Mouse (Mus musculus) embryonic facial prominence, embryonic 11.5 days (tissue): ENCODE data around the gene Ube2r2. TPM values are rescaled to one million over a fixed set of nuclear protein-coding genes. Genes with fewer than 3 reads are reported as not detected.

Experiments
- ATAC-seq: fragments of 200-750 bp; cut with Nextera tagmentation; replicated peaks from 2 replicates; pipeline ENCODE4 v1.8.0; 2017; ENCODE audit warnings: low read depth; ENCODE audit not compliant: insufficient number of reproducible peaks, low FRiP score, low TSS enrichment
- DNase-seq: peaks from one replicate; pipeline ENCODE4 v3.0.0-alpha.2; 2015; ENCODE audit warnings: low spot score
- H3K27ac ChIP-seq: fragments of 300-500 bp; sonication (generic); replicated peaks from 2 replicates; pipeline ENCODE4 v1.5.1; 2014; ENCODE audit warnings: mild to moderate bottlenecking, low read depth, low read length, control low read depth
- H3K27me3 ChIP-seq: fragments of 300-500 bp; sonication (generic); 2 replicates; pipeline ENCODE4 v1.6.1; 2014; ENCODE audit warnings: mild to moderate bottlenecking, low read length, moderate library complexity, mixed read lengths; ENCODE audit not compliant: control insufficient read depth, insufficient read depth
- H3K36me3 ChIP-seq: fragments of 300-500 bp; sonication (generic); replicated peaks from 2 replicates; pipeline ENCODE4 v1.6.1; 2014; ENCODE audit warnings: low read depth, mild to moderate bottlenecking, low read length, moderate library complexity, mixed read lengths; ENCODE audit not compliant: control insufficient read depth, insufficient read depth
- H3K4me1 ChIP-seq: fragments of 300-500 bp; sonication (generic); 2 replicates; pipeline ENCODE4 v1.6.1; 2014; ENCODE audit warnings: low read length, mixed read lengths; ENCODE audit not compliant: control insufficient read depth, insufficient read depth
- H3K4me2 ChIP-seq: fragments of 300-500 bp; sonication (generic); 2 replicates; pipeline ENCODE4 v1.6.1; 2014; ENCODE audit warnings: low read depth, mild to moderate bottlenecking, control low read depth, low read length, moderate library complexity
- H3K4me3 ChIP-seq: fragments of 300-500 bp; sonication (generic); 2 replicates; pipeline ENCODE4 v1.5.1; 2014; ENCODE audit warnings: low read depth, low read length, control low read depth
- H3K9ac ChIP-seq: fragments of 300-500 bp; sonication (generic); replicated peaks from 2 replicates; pipeline ENCODE4 v1.6.1; 2014; ENCODE audit warnings: mild to moderate bottlenecking, control low read depth, low read length
- H3K9me3 ChIP-seq: fragments of 300-500 bp; sonication (generic); replicated peaks from 2 replicates; pipeline ENCODE4 v1.6.1; 2016; ENCODE audit warnings: mild to moderate bottlenecking, low read length, inconsistent platforms, mixed read lengths; ENCODE audit not compliant: control insufficient read depth
- WGBS: fragments of 180-500 bp; shearing (Covaris S2); extraction: QIAGEN DNeasy Blood & Tissue Kit; methylation state at CpG from one replicate; pipeline ENCODE4 v1.1.7; 2014; 5-methylcytosine and 5-hydroxymethylcytosine counted together
- polyA plus RNA-seq: library from polyadenylated mRNA; unstranded; fragments of >200 nt; fragmentation: Nextera tagmentation; extraction: Ambion mirVana; gene quantifications from 2 replicates; pipeline ENCODE4 v1.2.1, GENCODE M21; 2014

The Ube2r2 gene
- polyA plus RNA-seq, 1 experiment from 2014 or later, result 110 TPM

GRCm38 (mm10) chr4:41195328-41195727 is 59.8 kb downstream of the Ube2r2 start:
- Histone ChIP-seq H3K4me3 (no peak overlapping the region), H3K9me3 (no peaks in the 10 kb centered on the region), H3K36me3 (peaks cover 27% of the 10 kb centered on the region), H3K9ac (no peak overlapping the region), H3K4me2 (no peak overlapping the region), H3K27me3 (no peaks in the 10 kb centered on the region), H3K4me1 (no peaks in the 10 kb centered on the region), H3K27ac (no peak overlapping the region)
- 93% methylated on average over 15 of the region's 15 CpGs for WGBS
- peak; percentile 45; the same call in 1 of the 2 replicates for ATAC-seq
- DNase-seq, result no peak

- H3K27me3 ChIP-seq, result no peaks in the 10 kb centered on the region
- no peaks in the 10 kb centered on the region for H3K9me3 ChIP-seq
- H3K36me3 ChIP-seq, result peaks cover 33% of the 10 kb centered on the region
- H3K4me3 ChIP-seq, result no peak overlapping the region
- no peak for DNase-seq
- ATAC-seq, result no peak
- no peak overlapping the region for H3K27ac ChIP-seq
- H3K4me2 ChIP-seq, result no peak overlapping the region
- no peak overlapping the region for H3K9ac ChIP-seq
- H3K4me1 ChIP-seq, result no peaks in the 10 kb centered on the region
- 84% methylated on average over 3 of the region's 3 CpGs for WGBS
These were observed 61.5 kb downstream of the Ube2r2 start for GRCm38 (mm10) chr4:41196861-41197610.

GRCm38 (mm10) chr4:41202135-41202534 is 66.6 kb downstream of the Ube2r2 start:
- 87% methylated on average over 8 of the region's 8 CpGs for WGBS
- Histone ChIP-seq H3K9ac (no peak overlapping the region), H3K4me3 (no peak overlapping the region), H3K4me1 (no peaks in the 10 kb centered on the region), H3K36me3 (peaks cover 21% of the 10 kb centered on the region), H3K9me3 (no peaks in the 10 kb centered on the region), H3K4me2 (no peak overlapping the region), H3K27ac (no peak overlapping the region), H3K27me3 (no peaks in the 10 kb centered on the region)
- ATAC-seq, result no peak
- DNase-seq, result no peak

GRCm38 (mm10) chr4:41205751-41206150 is 70.2 kb downstream of the Ube2r2 start:
- H3K36me3 ChIP-seq, result peaks cover 8% of the 10 kb centered on the region
- no peaks in the 10 kb centered on the region for H3K4me1 ChIP-seq
- H3K9me3 ChIP-seq, result no peaks in the 10 kb centered on the region
- ATAC-seq, result no peak
- no peak for DNase-seq
- H3K27ac ChIP-seq, result no peak overlapping the region
- H3K4me3 ChIP-seq, result no peak overlapping the region
- no peak overlapping the region for H3K4me2 ChIP-seq
- H3K9ac ChIP-seq, result no peak overlapping the region
- 92% methylated on average over 8 of the region's 8 CpGs for WGBS
- H3K27me3 ChIP-seq, result no peaks in the 10 kb centered on the region

- Histone ChIP-seq H3K9ac (no peak overlapping the region), H3K36me3 (no peaks in the 10 kb centered on the region; the same call in none of the 2 replicates), H3K4me1 (no peaks in the 10 kb centered on the region), H3K4me2 (no peak overlapping the region), H3K27me3 (no peaks in the 10 kb centered on the region), H3K4me3 (no peak overlapping the region), H3K9me3 (no peaks in the 10 kb centered on the region), H3K27ac (no peak overlapping the region)
- ATAC-seq (no peak), DNase-seq (no peak)
- WGBS, result 83% methylated on average over 4 of the region's 4 CpGs
These were observed 72.5 kb downstream of the Ube2r2 start for GRCm38 (mm10) chr4:41208050-41208449.

- Histone ChIP-seq H3K27ac (no peak overlapping the region), H3K9me3 (no peaks in the 10 kb centered on the region), H3K4me2 (no peak overlapping the region), H3K36me3 (peaks cover 8% of the 10 kb centered on the region), H3K27me3 (no peaks in the 10 kb centered on the region), H3K4me1 (no peaks in the 10 kb centered on the region), H3K9ac (no peak overlapping the region), H3K4me3 (no peak overlapping the region)
- DNase-seq, result peak; percentile 36
- 97% methylated on average over 1 of the region's 1 CpGs for WGBS
- no peak for ATAC-seq
These were observed 89.9 kb downstream of the Ube2r2 start for GRCm38 (mm10) chr4:41225412-41225811.

GRCm38 (mm10) chr4:41226351-41226750 is 90.8 kb downstream of the Ube2r2 start:
- no peak for ATAC-seq
- peak; percentile 52 for DNase-seq
- Histone ChIP-seq H3K27ac (no peak overlapping the region), H3K4me3 (no peak overlapping the region), H3K4me2 (no peak overlapping the region), H3K9me3 (no peaks in the 10 kb centered on the region), H3K9ac (no peak overlapping the region), H3K36me3 (peaks cover 6% of the 10 kb centered on the region), H3K4me1 (no peaks in the 10 kb centered on the region), H3K27me3 (no peaks in the 10 kb centered on the region)
- 92% methylated on average over 3 of the region's 3 CpGs for WGBS

GRCm38 (mm10) chr4:41235621-41236020 is 100.1 kb downstream of the Ube2r2 start:
- no peak overlapping the region for H3K4me3 ChIP-seq
- no peak overlapping the region for H3K9ac ChIP-seq
- H3K36me3 ChIP-seq, result peaks cover 15% of the 10 kb centered on the region
- DNase-seq (no peak), ATAC-seq (no peak)
- no peak overlapping the region for H3K4me2 ChIP-seq
- H3K27ac ChIP-seq, result no peak overlapping the region
- 88% methylated on average over 5 of the region's 5 CpGs for WGBS
- H3K27me3 ChIP-seq, result no peaks in the 10 kb centered on the region
- H3K9me3 ChIP-seq, result no peaks in the 10 kb centered on the region
- no peaks in the 10 kb centered on the region for H3K4me1 ChIP-seq
